Mouse (Mus musculus) embryonic facial prominence, embryonic 12.5 days (tissue): ENCODE measurements around the gene Gm5431. TPM values are rescaled to one million over a fixed set of nuclear protein-coding genes. Genes with fewer than 3 reads are reported as not detected.
"Not testable (repeated sequence)": the region's sequence is repeated elsewhere in the genome, so short reads cannot be mapped to it uniquely, and the experiment has no call there.

Experiments
- ATAC-seq: fragments of 200-750 bp; cut with Nextera tagmentation; 2 replicates; pipeline ENCODE4 v1.8.0; 2017; ENCODE audit not compliant: insufficient number of reproducible peaks, insufficient read depth, low FRiP score, low TSS enrichment
- H3K27ac ChIP-seq: fragments of 300-500 bp; sonication (generic); 2 replicates; pipeline ENCODE4 v1.5.1; 2016; ENCODE audit warnings: mild to moderate bottlenecking
- H3K27me3 ChIP-seq: fragments of 300-500 bp; sonication (generic); 2 replicates; pipeline ENCODE4 v1.6.1; 2016; ENCODE audit warnings: mild to moderate bottlenecking, moderate library complexity
- H3K36me3 ChIP-seq: fragments of 300-500 bp; sonication (generic); 2 replicates; pipeline ENCODE4 v1.6.1; 2016; ENCODE audit warnings: mild to moderate bottlenecking
- H3K4me1 ChIP-seq: fragments of 300-500 bp; sonication (generic); 2 replicates; pipeline ENCODE4 v1.6.1; 2016
- H3K4me2 ChIP-seq: fragments of 300-500 bp; sonication (generic); replicated peaks from 2 replicates; pipeline ENCODE4 v1.6.1; 2016; ENCODE audit warnings: mild to moderate bottlenecking, moderate library complexity
- H3K4me3 ChIP-seq: fragments of 300-500 bp; sonication (generic); 2 replicates; pipeline ENCODE4 v1.5.1; 2016; ENCODE audit warnings: mild to moderate bottlenecking
- H3K9ac ChIP-seq: fragments of 300-500 bp; sonication (generic); 2 replicates; pipeline ENCODE4 v1.6.1; 2016; ENCODE audit warnings: mild to moderate bottlenecking, moderate library complexity
- H3K9me3 ChIP-seq: fragments of 300-500 bp; sonication (generic); 2 replicates; pipeline ENCODE4 v1.6.1; 2016; ENCODE audit warnings: mild to moderate bottlenecking, moderate library complexity
- WGBS: fragments of 180-500 bp; shearing (Covaris S2); methylation state at CpG from one replicate; pipeline ENCODE4 v1.1.7; 2016; 5-methylcytosine and 5-hydroxymethylcytosine counted together
- polyA plus RNA-seq: library from polyadenylated mRNA; unstranded; fragments of >200 nt; fragmentation: Nextera tagmentation; extraction: Ambion mirVana; gene quantifications from 2 replicates; pipeline ENCODE4 v1.2.1, GENCODE M21; 2016

The Gm5431 gene
- polyA plus RNA-seq, 1 experiment from 2014 or later = 0.06 TPM

GRCm38 (mm10) chr11:48846881-48847280 lies 55.1 kb downstream of the Gm5431 start:
- Histone ChIP-seq H3K4me2 (no peak overlapping the region), H3K4me3 (no peak overlapping the region), H3K9ac (no peak overlapping the region), H3K27ac (no peak overlapping the region), H3K4me1 (no peaks in the 10 kb centered on the region), H3K36me3 (no peaks in the 10 kb centered on the region), H3K27me3 (peaks cover 15% of the 10 kb centered on the region), H3K9me3 (no peaks in the 10 kb centered on the region)
- no peak for ATAC-seq
- 63% methylated on average over 5 of the region's 5 CpGs for WGBS

- 80% methylated on average over 2 of the region's 2 CpGs for WGBS
- not testable (repeated sequence) for H3K36me3 ChIP-seq, H3K9me3 ChIP-seq, H3K4me3 ChIP-seq, H3K4me2 ChIP-seq, H3K4me1 ChIP-seq, ATAC-seq, H3K9ac ChIP-seq, H3K27ac ChIP-seq
- H3K27me3 ChIP-seq = peaks cover 15% of the 10 kb centered on the region
Measured at GRCm38 (mm10) chr11:48846362-48846761, 55.7 kb downstream of the Gm5431 start.

GRCm38 (mm10) chr11:48845244-48845815 lies 56.7 kb downstream of the Gm5431 start:
- no peak for ATAC-seq
- Histone ChIP-seq H3K36me3 (no peaks in the 10 kb centered on the region), H3K4me3 (no peak overlapping the region), H3K9me3 (no peaks in the 10 kb centered on the region), H3K27me3 (peaks cover 15% of the 10 kb centered on the region), H3K9ac (no peak overlapping the region), H3K27ac (no peak overlapping the region), H3K4me1 (no peaks in the 10 kb centered on the region), H3K4me2 (no peak overlapping the region)
- WGBS = 37% methylated on average over 13 of the region's 13 CpGs

- no peak for ATAC-seq
- WGBS = 56% methylated on average over 6 of the region's 6 CpGs
- Histone ChIP-seq H3K9ac (no peak overlapping the region), H3K36me3 (no peaks in the 10 kb centered on the region), H3K4me1 (no peaks in the 10 kb centered on the region), H3K27me3 (peaks cover 12% of the 10 kb centered on the region), H3K27ac (no peak overlapping the region), H3K4me3 (no peak overlapping the region), H3K4me2 (no peak overlapping the region), H3K9me3 (no peaks in the 10 kb centered on the region)
Measured at GRCm38 (mm10) chr11:48844309-48844708, 57.7 kb downstream of the Gm5431 start.

GRCm38 (mm10) chr11:48843202-48843601 lies 58.8 kb downstream of the Gm5431 start:
- 83% methylated on average over 11 of the region's 11 CpGs for WGBS
- 0 out of 2 replicates have a peak, but pooled peaks cover 4% of the 10 kb centered on the region for H3K4me1 ChIP-seq
- H3K9me3 ChIP-seq = no peaks in the 10 kb centered on the region
- H3K27me3 ChIP-seq = peaks cover 11% of the 10 kb centered on the region; the same call in 1 of the 2 replicates
- H3K9ac ChIP-seq = no peak overlapping the region
- no peak overlapping the region for H3K4me2 ChIP-seq
- no peak overlapping the region for H3K27ac ChIP-seq
- H3K36me3 ChIP-seq = no peaks in the 10 kb centered on the region
- ATAC-seq = no peak
- no peak overlapping the region for H3K4me3 ChIP-seq

- H3K36me3 ChIP-seq = no peaks in the 10 kb centered on the region
- peaks cover 12% of the 10 kb centered on the region; the same call in 1 of the 2 replicates for H3K27me3 ChIP-seq
- 0 out of 2 replicates have a peak, but pooled peaks cover 4% of the 10 kb centered on the region for H3K4me1 ChIP-seq
- no peak overlapping the region for H3K4me3 ChIP-seq
- 80% methylated on average over 4 of the region's 4 CpGs for WGBS
- no peak overlapping the region for H3K9ac ChIP-seq
- no peak overlapping the region for H3K27ac ChIP-seq
- H3K9me3 ChIP-seq = no peaks in the 10 kb centered on the region
- no peak for ATAC-seq
- H3K4me2 ChIP-seq = no peak overlapping the region
Measured at GRCm38 (mm10) chr11:48842378-48842792, 59.6 kb downstream of the Gm5431 start.

GRCm38 (mm10) chr11:48841213-48841612 lies 60.8 kb downstream of the Gm5431 start:
- no peak overlapping the region for H3K9ac ChIP-seq
- no peak overlapping the region for H3K27ac ChIP-seq
- WGBS = 85% methylated on average over 5 of the region's 5 CpGs
- no peaks in the 10 kb centered on the region for H3K36me3 ChIP-seq
- no peak overlapping the region for H3K4me2 ChIP-seq
- H3K4me3 ChIP-seq = no peak overlapping the region
- peaks cover 20% of the 10 kb centered on the region; the same call in 1 of the 2 replicates for H3K27me3 ChIP-seq
- no peaks in the 10 kb centered on the region for H3K9me3 ChIP-seq
- no peak for ATAC-seq
- 0 out of 2 replicates have a peak, but pooled peaks cover 6% of the 10 kb centered on the region for H3K4me1 ChIP-seq

GRCm38 (mm10) chr11:48840805-48841204 lies 61.2 kb downstream of the Gm5431 start:
- Histone ChIP-seq H3K9me3 (no peaks in the 10 kb centered on the region), H3K4me3 (no peak overlapping the region), H3K27me3 (peaks cover 22% of the 10 kb centered on the region; the same call in 1 of the 2 replicates), H3K27ac (no peak overlapping the region), H3K36me3 (no peaks in the 10 kb centered on the region), H3K4me2 (no peak overlapping the region), H3K4me1 (0 out of 2 replicates have a peak, but pooled peaks cover 6% of the 10 kb centered on the region), H3K9ac (no peak overlapping the region)
- ATAC-seq = no peak

- peak overlapping the region; percentile 91; the same call in 1 of the 2 replicates for H3K4me3 ChIP-seq
- H3K4me2 ChIP-seq = peak overlapping the region; percentile 85
- peaks cover 22% of the 10 kb centered on the region; the same call in 1 of the 2 replicates for H3K27me3 ChIP-seq
- H3K36me3 ChIP-seq = no peaks in the 10 kb centered on the region
- H3K9ac ChIP-seq = no peak overlapping the region
- H3K27ac ChIP-seq = no peak overlapping the region
- no peaks in the 10 kb centered on the region for H3K9me3 ChIP-seq
- 59% methylated on average over 10 of the region's 10 CpGs for WGBS
- H3K4me1 ChIP-seq = 0 out of 2 replicates have a peak, but pooled peaks cover 6% of the 10 kb centered on the region
- ATAC-seq = no peak
Measured at GRCm38 (mm10) chr11:48838879-48839680, 62.9 kb downstream of the Gm5431 start.

GRCm38 (mm10) chr11:48838181-48838797 lies 63.7 kb downstream of the Gm5431 start:
- H3K4me3 ChIP-seq = peak overlapping the region; percentile 91
- 2% methylated on average over 16 of the region's 16 CpGs for WGBS
- peak overlapping the region; percentile 85 for H3K4me2 ChIP-seq
- H3K9me3 ChIP-seq = no peaks in the 10 kb centered on the region
- H3K27me3 ChIP-seq = peaks cover 22% of the 10 kb centered on the region; the same call in 1 of the 2 replicates
- 0 out of 2 replicates have a peak, but pooled peaks cover 6% of the 10 kb centered on the region for H3K4me1 ChIP-seq
- H3K9ac ChIP-seq = peak overlapping the region; percentile 66
- no peak for ATAC-seq
- H3K27ac ChIP-seq = no peak overlapping the region
- no peaks in the 10 kb centered on the region for H3K36me3 ChIP-seq
